Mouse (Mus musculus) monocyte, adult 2 months (primary cell): ENCODE results near the gene Cacna1c.
"Not testable (repeated sequence)": the region's sequence is repeated elsewhere in the genome, so short reads cannot be mapped to it uniquely, and the experiment has no call there.

Experiments
- DNase-seq, 2 experiments: peaks; one replicate each; pipeline ENCODE4 v3.0.0; 2022; ENCODE audit warnings: low spot score in 2 of 2, low read depth in 1 of 2

The Cacna1c gene

DNA sequence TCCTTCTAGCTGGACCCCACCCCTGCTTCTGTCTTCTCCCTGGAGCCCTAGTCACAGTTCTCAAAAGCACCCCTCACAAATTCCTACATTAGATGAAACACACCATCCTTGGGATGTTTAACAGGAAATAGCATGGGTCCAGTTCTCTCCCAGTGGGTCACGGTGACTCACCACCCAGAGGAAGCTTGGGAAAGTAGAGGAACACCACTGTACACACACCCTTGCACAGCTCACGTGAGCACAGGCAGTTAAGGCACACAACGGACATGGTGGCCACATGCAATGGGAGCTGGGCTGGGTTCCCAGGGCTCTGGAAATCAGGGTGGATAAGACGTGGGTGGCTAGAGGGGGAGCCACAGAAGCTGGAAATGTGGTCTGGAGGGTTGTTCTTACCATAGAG, 566.2 kb downstream of the Cacna1c start:
- DNase-seq = no peak

DNA sequence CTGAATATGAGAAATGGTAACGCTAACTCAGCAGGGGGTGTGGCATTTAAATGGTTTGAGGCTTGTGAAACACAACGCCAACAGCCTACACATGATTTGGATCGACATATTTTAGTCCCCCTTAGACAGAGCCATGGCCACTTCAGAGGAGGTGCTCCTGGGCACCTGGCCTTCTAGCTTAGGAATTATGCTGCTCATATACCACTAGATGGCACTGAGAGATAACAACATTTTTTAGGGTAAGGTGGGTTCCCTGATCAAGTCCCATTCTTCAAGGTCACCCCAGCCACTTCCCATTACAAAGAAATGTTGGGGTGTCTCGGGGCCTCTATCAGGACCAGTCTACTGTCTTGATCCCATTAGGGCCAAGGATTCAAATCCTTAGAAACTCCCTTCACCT, 570.0 kb downstream of the Cacna1c start:
- no peak for DNase-seq

DNA sequence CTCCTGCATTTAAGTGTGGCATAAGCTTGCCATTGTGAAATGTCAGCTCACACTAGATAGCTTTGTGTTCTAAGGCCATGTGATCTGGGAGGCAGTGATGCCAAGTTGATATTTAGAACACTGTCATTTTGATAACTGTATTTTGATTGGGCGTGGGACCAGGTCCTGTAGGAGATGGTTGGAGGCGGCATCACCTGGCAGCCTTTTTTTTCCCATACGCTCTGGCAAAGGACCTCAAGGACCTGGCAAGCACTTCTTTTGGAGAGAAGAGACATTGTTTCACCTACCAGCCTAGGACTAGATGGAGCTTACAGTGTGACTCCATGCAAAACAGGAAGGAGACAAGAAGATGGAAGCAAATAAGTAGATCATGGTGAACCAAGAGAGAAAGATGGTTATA, 572.6 kb downstream of the Cacna1c start:
- no peak for DNase-seq

DNA sequence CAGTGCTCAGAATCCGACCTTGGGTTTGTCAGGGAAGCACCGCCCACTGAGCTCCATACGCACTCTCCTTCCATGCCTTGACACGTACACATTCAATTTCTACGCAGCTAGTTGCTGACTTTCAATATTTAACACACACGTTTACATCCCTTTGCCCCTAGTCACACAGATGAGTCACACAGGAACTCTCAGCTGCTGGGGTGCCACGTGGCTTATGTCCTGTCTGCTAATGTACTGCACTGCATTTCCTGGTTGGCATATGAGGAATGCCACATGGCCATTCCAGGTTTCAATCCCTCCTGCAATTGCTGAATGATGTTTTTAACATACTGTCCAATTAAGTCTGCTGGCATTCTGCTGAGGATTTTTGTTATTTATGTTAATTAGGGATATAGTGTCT, 574.4 kb downstream of the Cacna1c start:
- no peak for DNase-seq

DNA sequence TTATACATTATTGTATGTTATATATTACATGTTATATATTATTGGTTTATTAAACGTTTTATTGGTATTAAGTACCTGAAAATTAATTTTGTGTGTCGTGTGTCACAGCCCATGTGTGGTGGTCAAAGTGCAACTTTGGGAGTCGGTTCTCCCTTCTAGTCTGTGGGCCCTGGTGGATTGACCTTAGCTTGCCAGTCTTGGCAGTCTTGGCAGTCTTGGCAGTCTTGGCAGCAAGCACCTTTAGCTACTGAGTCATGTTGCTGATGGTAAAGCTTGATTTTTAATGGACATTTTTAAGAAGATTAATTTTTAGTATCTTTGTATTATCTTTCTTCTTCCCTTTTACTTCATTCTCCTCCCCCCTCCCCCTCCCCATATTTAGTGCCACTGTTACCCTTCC, 574.8 kb downstream of the Cacna1c start:
- DNase-seq = no peak

DNA sequence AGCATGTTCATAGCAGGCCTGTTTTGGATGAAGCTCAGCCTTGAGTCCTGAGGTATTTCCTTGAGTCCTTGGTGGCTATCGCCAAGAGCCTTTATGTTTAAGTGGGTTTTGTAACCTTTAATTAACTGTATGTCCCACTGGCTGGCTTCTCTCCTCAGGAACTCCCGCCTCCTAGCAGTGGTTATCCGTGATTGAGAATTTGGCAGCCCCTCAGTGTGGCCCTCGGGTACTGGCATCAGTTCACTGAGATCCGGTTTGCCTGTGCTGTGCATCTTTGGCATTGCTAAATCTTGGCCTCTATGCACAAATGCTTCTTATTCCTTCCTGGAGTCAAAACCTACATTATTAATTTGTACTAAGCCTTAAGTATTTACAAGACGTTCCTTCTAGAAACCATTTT, 587.3 kb downstream of the Cacna1c start:
- no peak for DNase-seq

DNA sequence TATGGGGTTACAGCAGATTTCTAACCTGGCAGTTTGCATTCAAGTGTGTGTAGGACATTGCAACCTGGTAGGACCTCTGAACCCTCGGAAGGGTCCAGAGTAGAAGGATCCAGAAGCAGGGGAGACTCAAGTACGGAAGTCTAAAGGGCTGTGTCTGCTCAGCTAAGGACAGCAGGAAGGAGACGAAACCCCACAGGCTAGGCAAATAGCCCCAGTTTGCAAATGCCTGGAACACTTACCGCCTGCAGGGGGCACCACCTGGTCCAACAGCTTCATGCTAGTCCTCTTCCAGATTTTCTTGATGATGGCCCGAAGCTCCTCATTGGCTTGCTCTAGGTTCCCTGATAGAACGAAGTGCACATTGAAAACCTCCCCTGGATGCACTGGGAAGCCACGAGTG, 590.2 kb downstream of the Cacna1c start:
- no peak for DNase-seq

DNA sequence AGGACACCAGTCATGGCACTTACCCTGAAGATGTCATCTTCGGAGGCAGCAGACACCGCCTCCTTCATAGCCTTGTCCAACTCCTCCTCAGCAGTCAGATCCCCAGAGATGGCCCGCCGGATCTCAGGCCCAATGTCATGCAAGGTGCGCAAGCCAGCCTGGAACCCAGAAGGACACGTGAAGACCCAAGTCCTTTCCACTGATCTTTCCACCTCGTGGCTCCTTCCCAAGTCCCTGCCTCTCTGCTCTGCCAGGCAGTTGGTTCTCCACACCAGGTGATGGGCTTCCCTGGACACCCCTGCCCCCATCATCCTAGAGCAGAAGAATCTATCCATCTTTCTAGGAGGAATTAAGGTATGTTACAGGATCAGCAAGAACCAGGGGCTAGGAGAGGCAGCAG, 592.4 kb downstream of the Cacna1c start:
- no peak for DNase-seq

DNA sequence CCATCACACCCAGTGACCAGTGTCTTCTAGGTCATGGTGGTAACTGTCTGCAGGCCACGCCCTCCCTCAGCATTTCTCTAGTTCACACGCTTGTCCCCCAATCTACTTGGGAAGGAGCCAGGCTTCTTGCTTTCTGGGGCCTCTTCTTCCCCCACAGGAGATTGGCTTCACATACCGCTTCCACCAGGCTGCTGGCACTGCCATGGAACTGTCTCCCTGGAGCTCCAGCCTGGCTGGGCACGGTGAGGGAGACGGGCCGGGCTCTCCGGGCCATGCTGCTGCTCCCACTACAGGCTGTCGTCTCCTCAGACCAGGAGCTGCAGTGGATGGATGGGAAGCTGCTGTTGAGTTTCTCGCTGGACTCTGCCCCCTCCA, 600.5 kb downstream of the Cacna1c start:
- DNase-seq = no peak

DNA sequence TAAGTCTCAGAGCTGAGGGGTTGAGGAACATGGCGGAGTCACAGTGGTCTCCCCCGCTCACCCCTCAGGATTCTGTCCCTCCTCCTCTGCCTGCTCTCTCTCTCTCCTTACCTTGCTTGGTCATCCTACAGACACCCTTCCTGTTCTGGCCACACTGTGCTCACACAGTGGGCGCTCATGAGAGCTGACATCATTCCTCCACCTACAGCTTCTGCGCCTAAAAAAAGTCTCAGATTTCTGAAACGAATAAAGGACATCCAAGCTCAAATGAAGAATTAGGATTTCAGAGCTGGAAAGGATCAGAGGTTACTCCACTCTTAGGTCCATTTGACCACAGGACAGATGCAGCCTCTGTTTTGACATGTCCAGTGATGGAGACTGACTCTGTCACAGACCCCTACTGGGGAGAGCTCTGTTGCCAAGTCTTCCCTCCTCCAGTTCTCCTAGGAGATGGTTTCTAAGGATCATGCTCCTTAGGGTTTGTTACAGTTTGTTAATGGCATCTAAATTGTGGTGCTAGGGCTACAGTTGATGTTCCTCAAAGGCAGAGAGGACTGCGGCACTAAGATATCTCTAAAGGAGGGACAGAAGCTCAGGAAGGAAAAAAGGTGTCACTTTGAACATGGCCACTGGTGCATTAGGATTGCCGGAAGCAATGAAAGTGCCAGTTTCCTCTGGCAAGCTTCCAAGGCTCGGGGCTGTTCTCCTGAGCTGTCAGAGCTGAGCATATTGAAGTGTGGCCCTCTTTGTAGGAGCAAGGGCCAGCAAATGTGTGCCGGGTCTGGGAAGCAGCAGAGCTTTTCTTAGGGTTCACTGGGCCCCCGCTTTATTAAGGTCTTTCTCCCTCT, 601.2 kb downstream of the Cacna1c start:
- DNase-seq = no peak

DNA sequence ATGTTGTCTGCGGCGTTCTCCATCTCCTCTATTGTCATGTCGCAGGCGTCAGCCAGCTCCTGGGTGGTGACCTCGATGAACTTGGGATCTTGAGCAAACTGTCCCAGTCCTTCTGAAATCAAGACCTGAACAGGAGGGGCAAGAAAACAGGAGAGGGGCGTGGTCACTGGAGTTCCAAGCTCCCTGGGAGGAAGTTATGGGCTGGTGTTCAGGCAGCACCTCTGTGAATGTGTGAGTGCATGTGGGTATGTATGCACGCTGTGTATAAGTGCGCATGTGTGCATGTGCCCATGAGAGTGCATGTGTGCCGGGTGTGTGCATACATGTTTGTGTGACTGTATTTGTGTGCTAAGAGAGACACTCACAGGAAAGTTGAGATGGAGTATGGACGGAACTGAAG, 602.1 kb downstream of the Cacna1c start:
- no peak for DNase-seq

DNA sequence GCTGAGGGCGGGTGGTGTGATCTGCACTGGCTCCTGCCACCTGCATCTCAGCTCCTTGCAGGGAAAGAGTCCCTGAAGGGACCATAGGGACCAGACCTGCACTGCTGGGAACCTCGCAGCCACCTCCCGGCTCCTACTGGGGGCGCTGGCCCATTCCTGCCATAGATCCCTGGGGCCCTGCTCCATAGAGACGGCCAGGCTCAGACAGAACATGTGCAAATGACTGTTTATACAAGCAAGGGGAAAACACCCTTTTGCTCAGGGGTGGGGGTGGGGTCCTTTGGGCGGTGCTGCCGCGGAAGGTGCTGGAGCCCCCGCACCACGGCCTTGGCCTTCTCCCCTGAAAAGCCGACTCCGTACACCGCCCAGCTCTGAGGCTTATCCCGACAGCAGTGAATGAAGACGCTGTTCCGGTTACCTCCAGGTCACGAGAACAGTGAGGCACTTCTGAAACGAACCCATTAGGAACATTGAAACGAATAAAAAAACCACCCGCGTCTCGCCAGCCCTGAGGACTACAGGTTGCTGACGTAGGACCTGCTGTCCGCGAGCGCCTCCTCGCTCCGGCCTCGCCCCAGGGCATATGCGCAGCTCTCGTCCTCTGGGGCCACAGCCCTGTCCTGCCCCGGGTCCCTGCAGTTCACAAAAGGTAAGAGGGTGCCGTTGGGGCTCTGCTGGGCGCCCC, 602.7 kb downstream of the Cacna1c start:
- DNase-seq = no peak

DNA sequence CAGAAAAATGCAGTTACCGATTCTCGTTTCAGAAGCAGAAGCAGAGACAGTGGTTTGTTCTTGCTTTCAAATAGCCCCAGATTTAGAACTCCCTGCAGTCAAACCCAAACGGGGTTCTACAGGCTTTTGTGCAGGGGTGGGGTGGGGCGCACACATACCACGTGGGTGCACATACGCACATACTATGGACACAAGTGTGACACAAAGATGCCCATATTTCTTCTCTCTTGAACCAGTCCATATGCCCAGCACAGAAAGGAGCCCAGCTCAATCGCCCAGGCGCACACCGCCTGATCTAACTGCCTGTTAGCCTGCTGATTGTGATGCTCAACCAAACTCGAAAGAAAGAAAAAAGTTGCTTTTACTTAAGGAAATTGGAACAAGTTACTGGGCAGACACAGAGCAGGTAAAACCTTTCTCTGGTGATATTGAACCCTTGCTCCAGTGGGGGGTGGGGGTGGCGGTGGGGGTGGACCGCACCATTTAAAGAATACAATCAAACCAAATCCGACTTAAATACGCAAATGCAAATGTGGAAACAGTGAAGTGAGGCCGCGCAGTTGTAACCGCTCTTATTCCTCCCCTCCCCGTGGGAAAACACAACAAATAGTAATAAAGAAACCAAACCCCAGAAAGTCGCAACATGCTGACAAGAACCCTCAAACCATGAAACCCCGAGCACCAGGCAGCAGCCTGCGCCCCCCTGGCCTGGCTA, 603.4 kb downstream of the Cacna1c start:
- no peak for DNase-seq

DNA sequence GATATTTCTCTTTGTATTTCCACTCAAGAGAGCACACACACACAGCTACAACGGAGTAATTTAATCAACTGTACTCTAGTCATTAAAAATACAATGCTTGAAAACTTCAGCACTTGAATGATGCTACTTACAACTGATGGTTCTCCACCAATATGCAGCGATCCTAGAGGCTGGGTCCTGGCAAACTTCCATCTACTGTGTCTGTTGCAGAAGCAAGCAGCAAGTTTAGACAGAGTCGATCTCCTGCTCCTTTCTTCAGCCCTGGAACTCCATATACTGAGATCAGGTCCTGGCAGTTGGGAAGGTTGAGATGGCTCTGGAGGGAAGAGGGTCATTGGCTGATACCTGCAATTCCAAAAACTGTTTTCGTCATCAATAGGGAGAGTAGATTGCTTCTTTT, 617.5 kb downstream of the Cacna1c start:
- DNase-seq = not testable (repeated sequence)

DNA sequence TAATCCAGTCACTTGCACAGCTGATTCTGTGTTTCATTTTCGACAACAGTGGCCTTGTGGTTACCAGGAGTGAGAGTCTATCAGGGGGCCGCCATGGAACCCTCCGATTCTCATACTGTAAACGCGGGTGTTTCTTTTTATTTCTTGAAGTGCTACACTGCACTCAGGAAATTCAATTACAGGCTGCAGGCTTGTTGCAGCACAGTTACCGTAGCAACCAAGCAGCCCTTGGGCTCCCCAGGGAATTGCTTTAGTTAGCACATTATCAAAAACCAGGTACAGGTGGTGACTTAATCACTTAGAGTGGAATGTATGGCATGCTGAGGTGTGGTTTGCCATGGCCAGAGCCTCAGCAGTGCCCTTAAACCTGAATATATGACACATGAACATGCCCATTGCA, 621.9 kb downstream of the Cacna1c start:
- no peak for DNase-seq

DNA sequence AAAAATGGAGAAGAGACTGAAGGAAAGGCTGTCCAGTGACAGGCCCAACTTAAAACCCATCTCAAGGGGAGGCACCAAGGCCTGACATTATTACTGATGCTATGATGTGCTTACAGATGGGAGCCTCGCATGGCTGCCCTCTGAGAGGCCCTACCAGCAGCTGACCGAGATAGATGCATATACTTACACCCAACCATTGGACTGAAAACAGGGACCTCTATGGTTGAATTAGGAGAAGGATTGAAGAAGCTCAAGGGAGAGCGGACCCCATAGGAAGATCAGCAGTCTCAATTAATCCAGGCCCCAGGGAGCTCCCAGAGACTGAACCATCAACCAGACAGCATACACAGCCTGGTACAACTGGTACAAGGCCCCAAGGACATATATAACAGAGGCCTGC, 628.4 kb downstream of the Cacna1c start:
- no peak for DNase-seq

DNA sequence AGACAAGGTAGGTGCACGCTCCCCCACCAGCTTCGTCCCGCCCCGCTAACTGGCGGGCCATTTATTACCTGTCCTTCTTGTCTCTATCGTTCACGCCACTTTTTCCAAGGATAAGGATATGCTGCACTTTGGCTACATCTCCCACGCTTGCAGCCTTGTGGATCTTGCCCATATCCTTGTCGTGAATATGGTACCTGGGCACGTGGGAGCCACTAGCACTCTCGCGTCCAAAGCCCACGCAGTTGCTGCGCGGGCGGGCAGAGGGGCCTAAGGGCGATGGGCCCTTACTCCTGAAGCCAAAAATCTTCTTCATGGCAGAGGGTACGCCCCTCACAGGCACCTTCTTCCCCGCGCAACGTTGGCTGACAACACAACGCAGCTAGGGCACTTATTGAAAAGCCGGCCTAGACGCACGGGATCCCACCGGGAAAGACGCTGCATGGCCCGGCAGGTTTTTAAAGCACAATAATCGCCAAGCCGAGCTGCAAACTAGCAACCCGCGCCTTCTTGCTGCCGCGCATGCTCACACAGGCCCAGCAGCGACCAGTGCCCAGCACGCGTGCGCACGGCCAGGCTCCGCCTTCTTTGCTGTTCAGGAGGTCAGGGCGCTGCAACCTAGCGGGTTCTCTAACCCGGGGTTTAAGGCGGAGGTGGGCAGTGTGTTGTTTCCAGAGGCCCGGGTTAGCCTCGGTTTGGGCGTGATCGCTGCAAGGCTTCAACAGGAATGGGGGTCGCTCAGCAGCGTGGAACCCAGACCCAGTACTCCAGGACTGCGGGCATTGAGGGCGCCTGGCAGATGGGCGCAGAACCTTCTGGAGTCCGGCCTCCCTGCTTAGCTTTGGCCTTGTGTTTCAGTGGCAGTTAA, 634.2 kb downstream of the Cacna1c start, which contains the start of gene Ankrd26:
TSS of gene Ankrd26 (minus strand) at position 482 of the 865 bp plus-strand sequence.
- peak; percentile 56 to 81 for DNase-seq

DNA sequence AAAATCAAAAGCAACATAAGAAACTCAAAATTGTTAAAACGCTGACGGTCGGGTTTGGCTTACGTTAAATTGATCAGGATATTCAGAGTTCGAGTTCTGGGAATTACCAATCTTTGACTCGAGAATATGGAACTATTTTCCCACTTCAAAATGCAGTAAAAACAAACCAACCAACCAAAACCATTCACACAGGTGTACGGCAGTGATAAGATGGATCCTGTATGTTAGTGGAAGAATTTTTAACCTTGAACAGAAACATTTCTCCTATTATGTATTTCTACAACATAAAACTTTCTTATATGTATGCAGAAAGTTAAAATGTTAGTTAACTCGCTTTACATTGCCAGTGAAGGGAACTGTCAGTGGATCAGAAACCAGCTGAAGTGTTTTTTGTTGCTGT, 635.0 kb downstream of the Cacna1c start:
- DNase-seq = no peak

DNA sequence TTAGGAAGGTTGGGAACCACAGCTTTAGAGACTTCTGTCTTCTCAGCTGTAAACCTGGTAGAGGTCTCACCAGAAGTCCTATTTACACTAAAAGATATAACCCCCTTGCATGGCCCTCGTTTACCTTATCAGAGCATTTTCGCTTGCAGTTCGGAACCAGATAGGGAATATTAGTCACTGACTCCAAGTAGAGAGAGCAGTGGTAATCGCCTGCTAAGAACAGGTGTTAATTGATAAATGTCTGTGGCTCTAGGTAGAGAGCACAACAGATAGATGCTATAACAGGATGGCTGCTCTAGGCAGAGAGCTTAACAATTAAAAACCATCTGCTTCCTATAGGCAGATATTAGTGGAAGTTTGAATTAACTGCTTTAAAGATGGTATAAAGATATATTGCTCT, 657.6 kb downstream of the Cacna1c start:
- no peak for DNase-seq
